Mouse (Mus musculus): ENCODE results near the gene Tex33.
A peak's percentile ranks its signal among the peaks of the same experiment; 100 is the strongest.

The Tex33 gene

GRCm38 (mm10) chr15:78395478-78395962 is at the start of gene Tex33:
TSS of gene Tex33 (minus strand) at chr15:78395912.
- ATAC-seq (ENCODE audit: insufficient number of reproducible peaks, low FRiP score, low TSS enrichment): no peak

GRCm38 (mm10) chr15:78443857-78444256 is 48.1 kb upstream of the Tex33 start:
- ATAC-seq (ENCODE audit: insufficient number of reproducible peaks, low FRiP score, low TSS enrichment): no peak

- ATAC-seq (ENCODE audit: insufficient number of reproducible peaks, low FRiP score, low TSS enrichment): no peak
Observed at GRCm38 (mm10) chr15:78442231-78442630, 46.5 kb upstream of the Tex33 start.

- ATAC-seq (ENCODE audit: insufficient number of reproducible peaks, low FRiP score, low TSS enrichment): no peak
Observed at GRCm38 (mm10) chr15:78438973-78439372, 43.3 kb upstream of the Tex33 start.

- ATAC-seq (ENCODE audit: insufficient number of reproducible peaks, low FRiP score, low TSS enrichment): no peak
Observed at GRCm38 (mm10) chr15:78438505-78438904, 42.8 kb upstream of the Tex33 start.

DNA sequence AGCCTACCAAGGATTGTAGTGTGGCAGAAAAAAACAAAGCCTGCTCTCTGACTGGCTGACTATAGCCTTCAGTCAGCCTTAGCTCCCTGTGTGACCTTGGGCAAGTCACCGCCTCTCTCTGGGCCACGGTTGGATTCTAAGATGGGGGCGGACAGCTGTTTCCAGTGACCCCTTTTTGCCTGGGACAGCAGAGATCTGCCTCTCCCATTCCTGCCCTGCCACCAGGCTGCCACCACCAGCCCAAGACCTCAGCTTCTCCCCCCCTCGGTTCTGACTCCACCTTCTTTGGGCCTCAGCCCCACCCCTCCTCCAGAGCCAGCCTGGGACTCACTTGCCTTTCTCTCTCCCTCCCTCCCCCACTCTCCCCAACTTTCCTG is 42.3 kb upstream of the Tex33 start:
- no peak for ATAC-seq (ENCODE audit: insufficient number of reproducible peaks, low FRiP score, low TSS enrichment)

GRCm38 (mm10) chr15:78437237-78438017 is 41.7 kb upstream of the Tex33 start:
- ATAC-seq (ENCODE audit: insufficient number of reproducible peaks, low FRiP score, low TSS enrichment): peak; percentile 8; the same call in 1 of the 2 replicates

- ATAC-seq (ENCODE audit: insufficient number of reproducible peaks, low FRiP score, low TSS enrichment): peak; percentile 43
Observed at GRCm38 (mm10) chr15:78436380-78437192, 40.9 kb upstream of the Tex33 start.

DNA sequence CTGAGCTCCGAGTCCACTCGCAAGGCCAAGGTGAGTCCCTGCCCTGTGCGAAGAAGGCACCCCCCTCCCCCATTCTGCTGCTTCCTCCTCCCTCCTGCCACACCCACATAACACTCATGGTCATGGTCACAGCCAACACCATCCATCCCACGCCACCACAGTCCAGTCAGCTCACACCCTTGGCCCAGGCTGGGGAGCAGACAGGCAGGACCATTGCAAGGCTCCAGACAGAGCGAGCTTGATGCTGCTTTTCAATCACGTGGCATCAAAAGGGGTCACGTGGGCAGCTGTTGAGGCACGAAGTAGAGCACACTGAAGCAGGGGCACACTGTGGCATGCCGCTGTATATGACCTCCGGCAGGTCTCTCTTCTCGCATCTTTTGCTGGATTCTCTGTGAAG is 40.0 kb upstream of the Tex33 start:
- no peak for ATAC-seq (ENCODE audit: insufficient number of reproducible peaks, low FRiP score, low TSS enrichment)

- no peak for ATAC-seq (ENCODE audit: insufficient number of reproducible peaks, low FRiP score, low TSS enrichment)
Observed at GRCm38 (mm10) chr15:78434896-78435520, 39.3 kb upstream of the Tex33 start.

DNA sequence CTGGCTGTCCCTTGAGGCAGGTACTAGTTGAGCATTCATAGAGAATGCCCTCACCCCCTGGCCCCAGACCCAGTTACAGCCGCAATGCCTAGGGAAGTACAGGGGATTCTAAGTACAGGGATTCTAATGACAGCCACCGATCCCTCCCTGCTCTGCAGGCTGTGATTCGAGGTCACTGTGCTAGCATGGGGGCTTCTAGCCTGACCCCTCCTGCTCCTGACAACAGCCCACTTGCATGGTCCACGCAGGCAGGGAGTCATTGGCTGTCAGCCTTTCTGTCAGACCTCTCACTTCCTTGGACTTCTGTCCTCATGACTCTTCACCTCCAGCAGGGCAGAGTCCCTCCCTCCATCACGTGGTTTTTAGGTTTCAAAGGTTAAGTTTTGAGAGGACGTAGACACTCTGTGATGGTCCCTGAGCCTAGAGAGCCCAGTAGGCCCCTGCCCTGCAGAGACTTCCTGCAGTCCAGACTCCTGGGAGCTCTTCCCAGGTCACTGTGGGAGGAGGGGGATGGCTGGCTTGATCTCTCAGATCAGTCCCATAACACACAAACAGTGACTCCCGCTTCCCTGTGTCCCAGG is 35.9 kb upstream of the Tex33 start:
- no peak for ATAC-seq (ENCODE audit: insufficient number of reproducible peaks, low FRiP score, low TSS enrichment)

DNA sequence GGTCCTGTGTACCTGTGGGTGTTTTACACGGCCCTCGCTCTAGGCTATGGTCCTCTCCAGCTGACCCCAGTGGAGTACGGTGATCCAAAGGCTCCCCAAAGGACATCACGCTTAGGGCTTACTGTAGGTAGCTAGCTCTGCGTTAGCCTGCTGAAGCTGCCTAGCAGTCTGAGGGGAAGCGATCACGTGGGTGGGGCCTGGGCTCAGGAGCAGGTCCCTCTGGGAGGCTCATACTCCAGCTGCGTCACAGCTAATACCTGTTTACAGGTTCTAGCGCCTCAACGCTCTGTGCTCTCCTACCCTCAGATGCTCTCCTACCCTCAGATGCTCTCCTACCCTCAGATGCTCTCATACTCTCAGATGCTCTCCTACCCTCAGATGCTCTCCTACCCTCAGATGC is 35.2 kb upstream of the Tex33 start:
- ATAC-seq (ENCODE audit: insufficient number of reproducible peaks, low FRiP score, low TSS enrichment): no peak

DNA sequence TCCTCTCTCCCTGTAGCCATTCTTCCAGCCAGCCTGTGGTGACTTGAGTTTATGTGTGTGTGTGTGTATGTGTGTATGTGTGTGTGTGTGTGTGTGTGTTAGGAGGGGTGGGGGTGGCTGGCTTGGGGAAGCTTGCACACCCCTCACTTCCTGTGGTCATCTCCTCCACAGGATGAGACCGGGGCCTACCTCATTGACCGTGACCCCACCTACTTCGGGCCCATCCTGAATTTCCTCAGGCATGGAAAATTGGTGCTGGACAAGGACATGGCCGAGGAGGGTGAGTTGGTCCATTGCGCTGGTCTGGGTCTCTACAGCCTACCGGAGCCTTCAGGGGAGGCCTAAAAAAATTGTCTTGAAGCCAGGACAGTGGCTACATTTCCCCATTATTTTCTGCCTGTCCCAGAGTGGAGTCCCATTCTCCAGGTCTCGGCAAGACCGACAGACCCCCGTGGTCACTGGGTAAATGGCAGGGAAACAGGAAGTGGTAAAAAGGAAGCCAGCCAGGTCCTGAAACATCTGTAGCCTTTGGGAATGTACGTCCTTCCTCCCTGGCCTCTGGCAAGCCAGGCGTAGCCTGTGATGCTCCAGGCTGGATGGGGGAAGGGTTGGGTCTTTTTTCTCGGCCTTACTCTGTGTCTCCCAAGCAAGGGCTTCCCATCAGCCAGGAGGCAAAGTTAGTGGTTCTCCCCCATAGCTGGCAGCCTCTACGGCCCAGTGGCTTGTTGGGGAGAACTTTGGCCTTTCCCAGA is 34.3 kb upstream of the Tex33 start:
- ATAC-seq (ENCODE audit: insufficient number of reproducible peaks, low FRiP score, low TSS enrichment): no peak

GRCm38 (mm10) chr15:78429139-78429459 is 33.4 kb upstream of the Tex33 start:
- no peak for ATAC-seq (ENCODE audit: insufficient number of reproducible peaks, low FRiP score, low TSS enrichment)

DNA sequence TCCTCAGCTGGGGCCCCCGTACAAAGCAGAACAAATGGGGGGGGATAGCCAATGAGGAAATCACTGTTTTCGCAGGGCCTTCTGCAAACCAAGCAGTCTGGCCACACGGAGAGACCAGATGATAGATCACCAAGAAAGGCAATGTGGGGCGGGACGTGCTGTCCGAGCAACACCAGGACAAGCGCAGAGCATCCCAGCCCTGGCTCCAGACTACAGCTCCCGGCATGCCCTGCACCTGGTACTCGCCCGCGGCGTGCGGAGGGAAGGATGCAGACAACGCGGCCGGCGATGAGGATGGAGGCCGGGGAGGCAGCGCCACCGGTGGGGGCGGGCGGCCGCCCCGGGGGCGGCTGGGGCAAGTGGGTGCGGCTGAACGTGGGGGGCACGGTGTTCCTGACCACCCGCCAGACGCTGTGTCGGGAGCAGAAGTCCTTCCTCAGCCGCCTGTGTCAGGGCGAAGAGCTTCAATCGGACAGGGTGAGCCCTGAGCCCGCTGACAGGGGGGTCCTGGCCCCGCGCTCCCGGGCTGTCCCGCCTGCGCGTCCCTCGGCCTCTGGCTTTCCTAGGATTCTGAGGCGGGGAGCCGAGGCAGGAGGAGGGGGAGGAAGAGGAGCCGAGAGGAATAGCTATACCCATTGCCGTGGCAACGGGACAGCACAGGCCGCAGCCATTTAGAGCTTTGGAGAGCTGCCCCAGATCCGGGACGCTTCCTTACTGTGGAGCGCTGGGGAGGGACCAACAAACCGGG is 32.9 kb upstream of the Tex33 start, which contains the start of gene Kctd17:
Gene Kctd17 (plus strand): TSS at position 174 of the 748 bp plus-strand sequence.
- peak; percentile 86 for ATAC-seq (ENCODE audit: insufficient number of reproducible peaks, low FRiP score, low TSS enrichment)

- no peak for ATAC-seq (ENCODE audit: insufficient number of reproducible peaks, low FRiP score, low TSS enrichment)
Observed at GRCm38 (mm10) chr15:78425230-78425629, 29.5 kb upstream of the Tex33 start.

- ATAC-seq (ENCODE audit: insufficient number of reproducible peaks, low FRiP score, low TSS enrichment): no peak
Observed at GRCm38 (mm10) chr15:78424507-78424906, 28.8 kb upstream of the Tex33 start.

GRCm38 (mm10) chr15:78422046-78422956 is 26.6 kb upstream of the Tex33 start:
- ATAC-seq (ENCODE audit: insufficient number of reproducible peaks, low FRiP score, low TSS enrichment): peak; percentile 76; the same call in 1 of the 2 replicates

Data from cerebellum, adult (tissue).